Mouse (Mus musculus) megakaryocyte, embryonic 14.5 days (primary cell): ENCODE results near the gene Vinac1.

Experiments used
- FLI1 ChIP-seq: IDR thresholded peaks from 2 replicates; pipeline ENCODE4 v1.6.1; 2012; ENCODE audit warnings: low read length, inconsistent platforms, mixed read lengths
- GATA1 ChIP-seq: IDR thresholded peaks from 3 replicates; pipeline ENCODE4 v1.6.1; 2012; ENCODE audit warnings: mixed read lengths, low read length, inconsistent platforms, borderline replicate concordance

- TF ChIP-seq GATA1 = no peak
- no peak for TF ChIP-seq FLI1
These were observed 30.3 kb upstream of the Vinac1 start for GRCm38 (mm10) chr2:129078313-129078712.
